Mouse (Mus musculus): Measurements from ENCODE around the gene Proser1.

The Proser1 gene

GRCm38 (mm10) chr3:53466481-53466880 is 3.0 kb downstream of the Proser1 start:
- DNase-seq (ENCODE audit: low read depth, low spot score) = no peak

GRCm38 (mm10) chr3:53467356-53467755 is 3.9 kb downstream of the Proser1 start:
- no peak for DNase-seq (ENCODE audit: low read depth, low spot score)

GRCm38 (mm10) chr3:53469650-53470049 is 6.2 kb downstream of the Proser1 start:
- no peak for DNase-seq (ENCODE audit: low read depth, low spot score)

GRCm38 (mm10) chr3:53472061-53472460 is 8.6 kb downstream of the Proser1 start:
- DNase-seq (ENCODE audit: low read depth, low spot score) = no peak

- DNase-seq (ENCODE audit: low read depth, low spot score) = no peak
Measured at GRCm38 (mm10) chr3:53474179-53474578, 10.7 kb downstream of the Proser1 start.

- no peak for DNase-seq (ENCODE audit: low read depth, low spot score)
Measured at GRCm38 (mm10) chr3:53475889-53476288, 12.4 kb downstream of the Proser1 start.

- no peak for DNase-seq (ENCODE audit: low read depth, low spot score)
Measured at GRCm38 (mm10) chr3:53477468-53477867, 14.0 kb downstream of the Proser1 start.

- DNase-seq (ENCODE audit: low read depth, low spot score) = no peak
Measured at GRCm38 (mm10) chr3:53478419-53479046, 15.1 kb downstream of the Proser1 start.

GRCm38 (mm10) chr3:53483414-53484059 is 20.1 kb downstream of the Proser1 start:
- DNase-seq (ENCODE audit: low read depth, low spot score) = no peak

- DNase-seq (ENCODE audit: low read depth, low spot score) = no peak
Measured at GRCm38 (mm10) chr3:53486561-53486960, 23.1 kb downstream of the Proser1 start.

- no peak for DNase-seq (ENCODE audit: low read depth, low spot score)
Measured at GRCm38 (mm10) chr3:53486996-53487576, 23.6 kb downstream of the Proser1 start.

GRCm38 (mm10) chr3:53488353-53488752 is 24.9 kb downstream of the Proser1 start, which contains the start of gene Stoml3:
Gene Stoml3, plus strand, starts transcription at chr3:53488653.
- DNase-seq (ENCODE audit: low read depth, low spot score) = no peak

GRCm38 (mm10) chr3:53498351-53498905 is 35.0 kb downstream of the Proser1 start:
- DNase-seq (ENCODE audit: low read depth, low spot score) = no peak

- DNase-seq (ENCODE audit: low read depth, low spot score) = no peak
Measured at GRCm38 (mm10) chr3:53502428-53502827, 39.0 kb downstream of the Proser1 start.

- no peak for DNase-seq (ENCODE audit: low read depth, low spot score)
Measured at GRCm38 (mm10) chr3:53513096-53513495, 49.6 kb downstream of the Proser1 start.

GRCm38 (mm10) chr3:53514221-53515065 is 51.0 kb downstream of the Proser1 start:
- DNase-seq (ENCODE audit: low read depth, low spot score) = no peak

GRCm38 (mm10) chr3:53522794-53523193 is 59.3 kb downstream of the Proser1 start:
- no peak for DNase-seq (ENCODE audit: low read depth, low spot score)

GRCm38 (mm10) chr3:53525737-53526136 is 62.3 kb downstream of the Proser1 start:
- DNase-seq (ENCODE audit: low read depth, low spot score) = peak; percentile 62

GRCm38 (mm10) chr3:53530305-53530704 is 66.8 kb downstream of the Proser1 start:
- DNase-seq (ENCODE audit: low read depth, low spot score) = no peak

All from forelimb bud, embryonic 11.5 days (tissue).